Mouse (Mus musculus) heart, adult 8-10 months (tissue): Measurements from ENCODE around the gene Casc3. TPM values are rescaled to one million over a fixed set of nuclear protein-coding genes. Genes with fewer than 3 reads are reported as not detected.
A peak's percentile ranks its signal among the peaks of the same experiment; 100 is the strongest.

ENCODE experiments used
- DNase-seq: peaks from one replicate; pipeline ENCODE4 v3.0.0; 2022; ENCODE audit warnings: low spot score
- total RNA-seq, 4 experiments: library from RNA; stranded (reverse); gene quantifications; 2 replicates each; pipeline ENCODE4 v1.2.4; 2022

Gene Casc3
- 10 to 100 TPM; 16.0 to 20.9 (median 17.8) TPM for total RNA-seq

DNA sequence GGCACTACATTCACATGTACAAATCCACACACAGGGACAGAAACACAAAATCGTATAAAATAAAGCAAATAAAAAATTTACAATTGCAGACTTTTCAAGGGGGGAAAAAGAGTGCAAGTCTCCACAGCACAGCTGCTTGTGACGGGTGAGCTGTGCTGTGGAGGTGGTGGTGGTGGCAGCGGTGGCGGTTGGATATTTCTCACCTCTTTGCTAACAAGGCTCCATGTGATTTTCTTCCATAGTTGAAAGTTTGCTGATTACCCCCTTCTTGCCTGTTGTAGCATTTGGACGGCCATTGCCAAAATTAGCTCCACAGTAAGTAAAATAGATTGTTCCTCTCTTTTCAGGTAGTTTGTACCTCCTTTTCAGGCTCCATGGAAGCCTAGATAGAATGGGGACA, at the start of gene Casc3:
TSS of gene Casc3 (plus strand) at position 301 of the 400 bp plus-strand sequence.
- no peak for DNase-seq

- no peak for DNase-seq
Measured at GRCm38 (mm10) chr11:98755726-98756380, 48.9 kb upstream of the Casc3 start.

- no peak for DNase-seq
Measured at GRCm38 (mm10) chr11:98756711-98757110, 48.0 kb upstream of the Casc3 start.

- no peak for DNase-seq
Measured at GRCm38 (mm10) chr11:98761939-98762338, 42.8 kb upstream of the Casc3 start.

DNA sequence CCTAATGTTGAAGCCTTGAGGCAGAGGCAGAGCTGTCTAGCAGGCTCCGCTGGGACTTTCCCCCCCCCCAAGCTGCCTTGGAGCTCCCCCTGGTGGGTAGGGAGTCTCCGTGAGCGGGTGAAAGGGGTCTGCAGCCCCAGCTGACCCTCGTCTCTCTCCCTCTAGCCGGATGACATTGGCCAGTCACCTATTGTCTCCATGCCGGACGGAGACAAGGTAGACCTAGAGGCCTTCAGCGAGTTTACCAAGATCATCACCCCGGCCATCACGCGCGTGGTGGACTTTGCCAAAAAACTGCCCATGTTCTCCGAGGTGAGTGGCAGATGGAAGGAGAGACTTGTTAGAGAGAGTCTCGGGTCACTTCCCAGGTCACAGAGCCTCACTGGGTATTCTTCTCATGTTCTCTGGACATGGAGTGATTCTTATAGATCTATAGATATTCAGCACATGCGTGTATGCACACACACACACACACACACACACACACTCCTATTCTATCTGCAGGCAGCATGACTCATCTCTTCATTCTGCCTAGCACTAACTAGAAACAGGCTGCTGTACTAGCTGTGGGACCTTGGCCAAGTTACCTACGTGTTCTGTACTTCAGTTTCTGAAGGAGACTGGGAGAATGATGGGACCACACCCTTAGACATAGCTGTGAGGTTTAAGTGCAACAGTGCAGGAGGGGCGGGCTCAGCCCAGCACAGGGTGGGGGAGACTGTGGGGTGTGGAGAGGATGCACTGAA, 41.8 kb upstream of the Casc3 start:
- DNase-seq = peak; percentile 30

DNA sequence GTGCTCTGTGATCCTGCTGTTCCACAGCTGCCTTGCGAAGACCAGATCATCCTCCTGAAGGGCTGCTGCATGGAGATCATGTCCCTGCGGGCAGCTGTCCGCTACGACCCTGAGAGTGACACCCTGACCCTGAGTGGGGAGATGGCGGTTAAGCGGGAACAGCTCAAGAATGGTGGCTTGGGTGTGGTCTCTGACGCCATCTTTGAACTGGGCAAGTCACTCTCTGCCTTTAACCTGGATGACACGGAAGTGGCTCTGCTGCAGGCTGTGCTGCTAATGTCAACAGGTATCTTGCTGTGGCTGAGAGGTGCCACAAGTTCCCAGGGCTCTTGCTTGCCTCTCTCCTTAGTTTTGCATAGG, 41.2 kb upstream of the Casc3 start:
- no peak for DNase-seq

DNA sequence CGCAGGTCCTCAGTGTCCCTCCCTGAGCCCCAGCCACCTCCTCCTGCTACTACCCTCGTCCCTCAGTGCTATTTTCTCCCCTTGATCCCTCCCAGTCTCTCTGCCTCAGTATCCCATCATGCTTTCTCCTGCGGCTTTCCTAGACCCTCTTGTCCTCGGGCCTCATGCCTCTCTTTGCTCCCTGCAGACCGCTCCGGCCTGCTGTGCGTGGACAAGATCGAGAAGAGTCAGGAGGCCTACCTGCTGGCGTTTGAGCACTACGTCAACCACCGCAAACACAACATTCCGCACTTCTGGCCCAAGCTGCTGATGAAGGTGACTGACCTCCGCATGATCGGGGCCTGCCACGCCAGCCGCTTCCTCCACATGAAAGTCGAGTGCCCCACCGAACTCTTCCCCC, 40.6 kb upstream of the Casc3 start:
- DNase-seq = no peak

DNA sequence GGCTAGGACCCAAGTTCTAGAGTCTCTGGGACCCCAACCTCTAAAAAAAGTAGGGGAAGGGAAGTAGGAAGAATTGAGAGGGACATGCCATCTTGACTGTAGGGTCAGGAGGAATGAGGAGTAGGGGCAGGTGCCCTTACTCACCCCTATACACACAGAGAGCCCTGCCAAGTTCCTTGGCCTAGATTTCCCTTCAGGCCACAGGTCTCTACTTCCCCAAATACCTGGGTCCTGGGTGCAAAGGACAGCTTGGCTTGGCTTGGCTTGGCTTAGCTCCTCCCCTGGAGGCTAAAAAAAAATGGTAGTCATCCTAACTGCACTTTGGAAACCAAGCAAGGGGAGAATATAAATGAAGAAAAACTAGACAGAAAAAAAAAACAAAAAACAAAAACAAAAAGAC, 40.0 kb upstream of the Casc3 start:
- no peak for DNase-seq

DNA sequence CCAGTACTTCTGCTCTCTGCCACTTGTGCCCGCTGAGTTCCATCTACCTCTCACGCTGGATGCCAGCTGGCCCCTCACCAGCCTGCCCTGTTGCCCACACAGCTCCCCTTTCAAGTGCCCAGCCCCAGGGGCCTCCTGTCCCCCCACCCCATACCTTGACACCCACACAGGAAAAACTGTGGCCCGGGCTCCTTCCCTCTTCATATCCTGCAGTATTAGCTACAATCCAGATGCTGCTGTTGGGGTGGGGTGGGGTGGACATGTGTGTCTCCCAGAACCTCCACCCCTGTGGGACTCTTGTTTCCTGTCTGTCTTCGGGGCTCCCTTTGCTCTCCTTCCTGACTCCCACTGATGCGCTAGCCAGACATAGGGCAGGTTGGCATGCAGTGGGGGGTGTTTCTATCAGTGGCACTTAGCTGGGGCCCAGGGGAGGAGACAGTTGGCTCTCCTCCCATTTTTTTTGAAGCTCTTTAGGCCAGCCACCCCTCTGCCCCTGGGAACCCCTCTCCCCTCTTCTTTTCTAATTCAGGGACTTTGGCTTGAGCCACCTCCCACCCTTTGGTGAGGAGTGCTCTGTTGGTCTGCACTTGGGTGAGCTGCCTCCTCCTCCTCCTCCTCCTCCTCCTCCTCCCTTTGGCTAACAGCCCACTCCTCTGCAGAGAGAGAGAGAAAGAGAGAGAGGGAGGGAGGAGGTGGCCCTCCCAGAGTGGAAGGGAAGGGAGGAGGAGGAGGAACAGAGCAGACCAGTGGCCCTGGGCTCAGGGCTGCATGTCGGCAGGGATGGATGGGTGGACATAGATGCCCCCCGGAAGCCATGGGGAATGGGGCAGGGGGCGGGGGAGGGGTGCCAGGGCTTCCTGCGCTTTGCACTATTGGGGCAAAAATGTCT, 39.0 kb upstream of the Casc3 start:
- DNase-seq = peak; percentile 72

DNA sequence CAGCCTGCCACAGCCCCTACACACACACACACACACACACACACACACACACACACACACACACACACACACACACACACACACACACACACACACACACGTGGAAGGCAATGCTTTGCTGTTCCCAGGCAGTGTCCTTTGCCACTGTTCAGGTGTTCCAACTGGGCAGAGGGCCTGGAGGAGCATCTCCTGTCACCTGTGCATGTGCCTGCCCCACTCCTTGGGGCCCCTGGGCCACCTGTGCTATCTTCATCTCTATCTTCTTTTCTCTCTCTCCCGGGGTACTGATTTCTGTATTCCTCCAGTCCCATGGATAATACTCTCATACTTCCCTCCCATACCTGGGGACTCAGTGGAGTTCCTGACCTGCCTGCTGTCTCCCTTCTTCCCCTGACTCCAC, 38.4 kb upstream of the Casc3 start:
- peak; percentile 11 for DNase-seq

DNA sequence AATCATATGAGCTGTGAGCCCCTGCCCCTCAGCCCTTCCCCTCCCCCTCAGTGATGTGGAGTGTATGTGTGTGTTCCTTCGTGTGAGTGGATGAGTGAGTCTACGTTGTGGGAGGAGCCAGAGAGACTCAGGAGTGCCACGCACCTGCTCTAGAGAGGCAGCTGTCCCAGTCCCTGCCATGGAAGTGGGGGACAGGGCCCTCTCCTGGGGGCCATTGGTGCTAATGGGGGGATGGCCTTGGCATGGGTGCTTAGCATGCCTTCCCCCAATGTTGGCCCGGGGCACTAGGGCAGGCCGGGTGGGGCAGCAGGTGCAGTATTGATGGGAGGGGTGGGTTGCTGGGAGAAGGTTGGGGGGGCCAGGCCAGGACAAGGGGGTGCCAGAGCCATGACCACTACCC, 37.9 kb upstream of the Casc3 start:
- DNase-seq = peak; percentile 6

GRCm38 (mm10) chr11:98767276-98767675, 37.4 kb upstream of the Casc3 start:
- DNase-seq = peak; percentile 30

GRCm38 (mm10) chr11:98767713-98768112, 37.0 kb upstream of the Casc3 start:
- DNase-seq = no peak

DNA sequence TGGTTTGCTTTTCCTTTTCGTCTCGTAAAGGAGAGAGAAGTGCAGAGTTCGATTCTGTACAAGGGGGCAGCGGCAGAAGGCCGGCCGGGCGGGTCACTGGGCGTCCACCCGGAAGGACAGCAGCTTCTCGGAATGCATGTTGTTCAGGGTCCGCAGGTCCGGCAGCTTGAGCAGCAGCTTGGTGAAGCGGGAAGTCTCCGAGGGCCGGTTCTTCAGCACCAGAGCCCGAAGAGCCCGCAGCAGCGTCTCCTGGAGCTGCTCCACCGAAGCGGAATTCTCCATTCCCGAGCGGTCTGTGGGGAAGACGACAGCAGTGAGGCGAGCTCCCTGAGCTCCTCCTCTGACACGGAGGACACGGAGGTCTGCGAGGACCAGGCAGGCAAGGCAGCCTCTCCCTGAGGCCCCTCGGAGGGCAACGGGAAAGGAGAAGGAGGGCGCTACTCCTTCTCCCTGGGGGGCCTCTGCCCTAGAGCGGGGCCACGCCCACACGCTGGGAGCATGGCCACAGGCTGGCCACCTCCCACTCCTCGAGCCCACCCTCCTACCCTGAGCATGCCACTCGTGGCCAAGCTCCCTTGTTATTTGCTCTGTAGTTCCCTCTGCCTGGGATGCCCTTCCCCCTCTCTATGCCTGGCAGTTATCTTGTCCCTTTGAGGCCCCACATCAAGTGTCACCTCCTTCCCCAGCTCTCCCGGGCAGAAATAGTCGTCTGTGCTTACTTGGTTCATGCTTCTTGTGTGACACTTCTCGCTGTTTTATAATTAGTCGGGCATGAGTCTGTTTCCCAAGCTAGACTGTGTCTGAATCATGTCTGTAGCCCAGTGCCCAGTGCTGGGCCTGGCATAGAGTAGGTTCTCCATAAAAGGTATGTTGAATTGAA, 36.3 kb upstream of the Casc3 start:
- peak; percentile 66 for DNase-seq

GRCm38 (mm10) chr11:98769007-98769954, 35.4 kb upstream of the Casc3 start:
- peak; percentile 13 for DNase-seq

- peak; percentile 33 for DNase-seq
Measured at GRCm38 (mm10) chr11:98770096-98770975, 34.4 kb upstream of the Casc3 start.

GRCm38 (mm10) chr11:98771131-98771530, 33.6 kb upstream of the Casc3 start:
- peak; percentile 21 for DNase-seq

- peak; percentile 41 for DNase-seq
Measured at GRCm38 (mm10) chr11:98771844-98772525, 32.7 kb upstream of the Casc3 start.
